Mouse (Mus musculus) G1E (cell line): ENCODE measurements around the gene Mpig6b. TPM values are rescaled to one million over a fixed set of nuclear protein-coding genes. Genes with fewer than 3 reads are reported as not detected.
"Not testable (repeated sequence)": the region's sequence is repeated elsewhere in the genome, so short reads cannot be mapped to it uniquely, and the experiment has no call there.

Experiments
- ATAC-seq: 2 replicates; pipeline ENCODE4 v1.8.0; 2016; ENCODE audit warnings: mild to moderate bottlenecking; ENCODE audit not compliant: insufficient number of reproducible peaks, poor library complexity, low FRiP score, severe bottlenecking; ENCODE audit errors: extremely low read depth
- DNase-seq: peaks from one replicate; pipeline ENCODE4 v3.0.0; 2012; ENCODE audit warnings: low spot score
- H3K27me3 ChIP-seq: 2 replicates; pipeline ENCODE4 v1.6.1; 2012; ENCODE audit warnings: mild to moderate bottlenecking, low read length, inconsistent platforms; ENCODE audit not compliant: insufficient read depth
- H3K36me3 ChIP-seq: replicated peaks from 2 replicates; pipeline ENCODE3; 2012; ENCODE audit warnings: mild to moderate bottlenecking, inconsistent platforms
- H3K4me1 ChIP-seq: 2 replicates; pipeline ENCODE4 v1.6.1; 2012; ENCODE audit warnings: low read depth, low read length, inconsistent platforms, mixed read lengths; ENCODE audit not compliant: insufficient read depth
- H3K4me3 ChIP-seq: 2 replicates; pipeline ENCODE4 v1.5.1; 2012; ENCODE audit warnings: low read depth, mild to moderate bottlenecking, inconsistent platforms, low read length, moderate library complexity, mixed read lengths
- H3K9me3 ChIP-seq: replicated peaks from 2 replicates; pipeline ENCODE4 v1.6.1; 2012; ENCODE audit warnings: inconsistent platforms
- CTCF ChIP-seq: IDR thresholded peaks from 2 replicates; pipeline ENCODE4 v1.5.1; 2012; ENCODE audit warnings: low read depth, low read length, inconsistent platforms, mixed read lengths
- GATA1 ChIP-seq: IDR thresholded peaks from 2 replicates; pipeline ENCODE4 v1.6.1; 2012; ENCODE audit warnings: borderline replicate concordance, low read length, inconsistent platforms, mixed read lengths
- GATA2 ChIP-seq: IDR thresholded peaks from 2 replicates; pipeline ENCODE4 v1.6.1; 2012; ENCODE audit warnings: low read depth, low read length, inconsistent platforms, borderline replicate concordance
- POLR2AphosphoS5 ChIP-seq: IDR thresholded peaks from 2 replicates; pipeline ENCODE4 v1.6.1; 2012; ENCODE audit warnings: low read depth, low read length, inconsistent platforms; ENCODE audit not compliant: insufficient replicate concordance
- TAL1 ChIP-seq: conservative IDR thresholded peaks from 2 replicates; pipeline ENCODE4 v1.6.1; 2012; ENCODE audit warnings: low read depth, low read length, inconsistent platforms, mixed read lengths
- polyA plus RNA-seq: library from polyadenylated mRNA; stranded (reverse); fragments of >175 nt; gene quantifications from 2 replicates; pipeline ENCODE4 v1.2.3, GENCODE M21; 2012
- total RNA-seq, 2 experiments: library from RNA; stranded (forward) in 1 of 2; stranded (reverse) in 1 of 2; fragments of 200-1000 nt in 1 of 2; fragments of >200 nt in 1 of 2; fragmentation: Nextera tagmentation in 1 of 2; gene quantifications; 2 replicates each; pipeline ENCODE4 v1.2.3; 2014 to 2017

Gene Mpig6b
- total and polyA plus RNA-seq, 3 experiments, result not detected

GRCm38 (mm10) chr17:35034896-35035295, 31.1 kb downstream of the Mpig6b start:
- H3K27me3 ChIP-seq, result no peaks in the 10 kb centered on the region
- peaks cover 21% of the 10 kb centered on the region for H3K36me3 ChIP-seq
- H3K4me1 ChIP-seq, result peaks cover 53% of the 10 kb centered on the region
- DNase-seq (no peak), ATAC-seq (no peak)
- H3K4me3 ChIP-seq, result no peak overlapping the region; the same call in 1 of the 2 replicates
- TF ChIP-seq GATA2 (no peak), TAL1 (no peak), GATA1 (no peak), POLR2AphosphoS5 (no peak), CTCF (no peak)
- no peaks in the 10 kb centered on the region for H3K9me3 ChIP-seq

- peaks cover 62% of the 10 kb centered on the region for H3K4me1 ChIP-seq
- DNase-seq, ATAC-seq: not testable (repeated sequence)
Observed at GRCm38 (mm10) chr17:35033703-35034102, 32.3 kb downstream of the Mpig6b start.

GRCm38 (mm10) chr17:35032323-35032870, 33.6 kb downstream of the Mpig6b start:
- no peak for TF ChIP-seq CTCF
- no peak for TF ChIP-seq GATA1
- no peak for TF ChIP-seq POLR2AphosphoS5
- TF ChIP-seq TAL1, result no peak
- TF ChIP-seq GATA2, result no peak
- ATAC-seq (no peak), DNase-seq (no peak)
- Histone ChIP-seq H3K36me3 (peaks cover 31% of the 10 kb centered on the region), H3K4me3 (no peak overlapping the region), H3K4me1 (peaks cover 75% of the 10 kb centered on the region), H3K27me3 (no peaks in the 10 kb centered on the region), H3K9me3 (no peaks in the 10 kb centered on the region)

More at GRCm38 (mm10) chr17:35033703-35034102, 32.3 kb downstream of the Mpig6b start:
- H3K4me3 ChIP-seq, H3K9me3 ChIP-seq, H3K27me3 ChIP-seq: not testable (repeated sequence)
- H3K36me3 ChIP-seq, result peaks cover 29% of the 10 kb centered on the region

GRCm38 (mm10) chr17:35031880-35032279, 34.1 kb downstream of the Mpig6b start:
- DNase-seq (no peak), ATAC-seq (no peak)
- H3K36me3 ChIP-seq, result peaks cover 31% of the 10 kb centered on the region
- no peaks in the 10 kb centered on the region for H3K9me3 ChIP-seq
- peaks cover 79% of the 10 kb centered on the region for H3K4me1 ChIP-seq
- TF ChIP-seq POLR2AphosphoS5, result no peak
- TF ChIP-seq TAL1, result no peak
- TF ChIP-seq GATA1, result no peak
- no peak for TF ChIP-seq CTCF
- no peak for TF ChIP-seq GATA2
- peak overlapping the region; percentile 20; the same call in 1 of the 2 replicates for H3K4me3 ChIP-seq
- H3K27me3 ChIP-seq, result no peaks in the 10 kb centered on the region

- DNase-seq, result no peak
- TF ChIP-seq TAL1 (no peak), CTCF (no peak), POLR2AphosphoS5 (no peak), GATA2 (no peak), GATA1 (no peak)
- Histone ChIP-seq H3K4me3 (peak overlapping the region; percentile 6; the same call in 1 of the 2 replicates), H3K27me3 (no peaks in the 10 kb centered on the region), H3K36me3 (peaks cover 35% of the 10 kb centered on the region), H3K9me3 (no peaks in the 10 kb centered on the region), H3K4me1 (peaks cover 85% of the 10 kb centered on the region)
- ATAC-seq, result no peak
Observed at GRCm38 (mm10) chr17:35031272-35031671, 34.7 kb downstream of the Mpig6b start.

- Histone ChIP-seq H3K4me3 (no peak overlapping the region; the same call in 1 of the 2 replicates), H3K4me1 (peaks cover 91% of the 10 kb centered on the region), H3K27me3 (no peaks in the 10 kb centered on the region), H3K9me3 (no peaks in the 10 kb centered on the region), H3K36me3 (peaks cover 47% of the 10 kb centered on the region)
- TF ChIP-seq CTCF (peak; percentile 29; the same call in 1 of the 2 replicates), GATA1 (no peak)
- no peak for ATAC-seq
- no peak for DNase-seq
Observed at GRCm38 (mm10) chr17:35029691-35030532, 36.1 kb downstream of the Mpig6b start.
